Mouse (Mus musculus) intestine, embryonic 16.5 days (tissue): ENCODE results near the gene Dppa3. TPM values are rescaled to one million over a fixed set of nuclear protein-coding genes. Genes with fewer than 3 reads are reported as not detected.

Source experiments
- ATAC-seq: fragments of 200-750 bp; cut with Nextera tagmentation; 2 replicates; pipeline ENCODE4 v1.8.0; 2017; ENCODE audit warnings: moderate TSS enrichment, moderate library complexity
- H3K27ac ChIP-seq: fragments of 300-500 bp; sonication (generic); 2 replicates; pipeline ENCODE4 v1.5.1; 2014; ENCODE audit warnings: mild to moderate bottlenecking, low read length
- H3K27me3 ChIP-seq: fragments of 300-500 bp; sonication (generic); replicated peaks from 2 replicates; pipeline ENCODE4 v1.6.1; 2014; ENCODE audit warnings: low read length, control low read depth, mixed read lengths; ENCODE audit not compliant: control insufficient read depth, insufficient read depth
- H3K36me3 ChIP-seq: fragments of 300-500 bp; sonication (generic); 2 replicates; pipeline ENCODE4 v1.6.1; 2014; ENCODE audit warnings: low read length, control low read depth; ENCODE audit not compliant: control insufficient read depth, insufficient read depth
- H3K4me1 ChIP-seq: fragments of 300-500 bp; sonication (generic); 2 replicates; pipeline ENCODE4 v1.6.1; 2014; ENCODE audit warnings: low read length, control low read depth, mixed read lengths; ENCODE audit not compliant: control insufficient read depth, insufficient read depth
- H3K4me2 ChIP-seq: fragments of 300-500 bp; sonication (generic); 2 replicates; pipeline ENCODE4 v1.6.1; 2014; ENCODE audit warnings: low read depth, low read length, control low read depth
- H3K4me3 ChIP-seq: fragments of 300-500 bp; sonication (generic); 2 replicates; pipeline ENCODE4 v1.5.1; 2014; ENCODE audit warnings: mild to moderate bottlenecking, low read length
- H3K9ac ChIP-seq: fragments of 300-500 bp; sonication (generic); 2 replicates; pipeline ENCODE4 v1.6.1; 2014; ENCODE audit warnings: low read depth, low read length
- H3K9me3 ChIP-seq: fragments of 300-500 bp; sonication (generic); 2 replicates; pipeline ENCODE4 v1.6.1; 2016; ENCODE audit warnings: low read length, control low read depth; ENCODE audit not compliant: control insufficient read depth
- WGBS: fragments of 180-500 bp; shearing (Covaris S2); extraction: QIAGEN DNeasy Blood & Tissue Kit; methylation state at CpG from one replicate; pipeline ENCODE4 v1.1.7; 2014; 5-methylcytosine and 5-hydroxymethylcytosine counted together
- polyA plus RNA-seq: library from polyadenylated mRNA; unstranded; fragments of >200 nt; fragmentation: Nextera tagmentation; extraction: Ambion mirVana; gene quantifications from 2 replicates; pipeline ENCODE4 v1.2.1, GENCODE M21; 2015

Dppa3 gene
- polyA plus RNA-seq, 1 experiment from 2014 or later = not detected

- no peak for ATAC-seq
- H3K9me3 ChIP-seq = no peaks in the 10 kb centered on the region
- H3K4me3 ChIP-seq = no peak overlapping the region
- H3K4me2 ChIP-seq = no peak overlapping the region
- H3K27me3 ChIP-seq = no peaks in the 10 kb centered on the region
- no peak overlapping the region for H3K27ac ChIP-seq
- 83% methylated on average over 5 of the region's 5 CpGs for WGBS
- H3K9ac ChIP-seq = no peak overlapping the region
- no peaks in the 10 kb centered on the region for H3K36me3 ChIP-seq
- peaks cover under 1% of the 10 kb centered on the region; the same call in 1 of the 2 replicates for H3K4me1 ChIP-seq
These were observed 31.4 kb downstream of the Dppa3 start for GRCm38 (mm10) chr6:122657630-122658029.

GRCm38 (mm10) chr6:122659567-122659966, 33.4 kb downstream of the Dppa3 start:
- WGBS = 19% methylated on average over 7 of the region's 7 CpGs
- H3K36me3 ChIP-seq = no peaks in the 10 kb centered on the region

DNA sequence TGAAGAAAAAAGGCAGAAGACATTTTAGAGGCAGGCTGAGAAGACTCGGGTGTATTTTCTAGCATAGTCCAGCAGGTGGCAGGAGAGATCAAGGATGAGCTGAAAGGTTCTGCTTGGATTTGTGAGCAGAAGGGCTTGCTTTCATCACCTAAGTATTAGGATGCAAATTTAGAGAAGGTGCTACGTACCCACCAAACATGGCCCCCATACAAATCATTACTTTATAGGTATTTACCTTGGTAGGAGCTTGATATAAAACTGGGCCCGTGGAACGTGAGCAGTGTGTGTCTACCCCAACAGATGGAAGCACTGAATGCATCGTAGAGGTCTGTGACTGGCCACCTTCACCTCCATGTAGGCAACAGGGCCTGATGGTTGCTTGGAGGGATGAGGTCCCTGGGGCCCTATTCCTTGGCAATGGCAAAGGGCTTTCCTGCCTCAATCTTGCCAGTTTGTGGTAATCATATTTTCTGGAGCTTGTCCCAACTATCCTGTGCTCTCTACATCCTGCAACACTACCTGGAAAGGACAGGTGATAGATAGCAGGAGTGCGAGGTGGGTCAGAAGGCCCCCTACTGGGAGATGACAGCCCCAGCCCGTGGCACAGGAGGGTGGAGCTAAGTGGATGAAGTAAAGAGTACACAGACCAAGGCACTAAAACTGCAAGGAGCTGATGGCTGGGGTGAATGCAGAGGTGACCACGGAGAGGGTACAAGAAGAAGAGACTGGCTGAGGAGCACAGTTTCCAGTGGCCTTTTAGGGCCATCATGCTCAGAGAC, 34.6 kb downstream of the Dppa3 start:
- Histone ChIP-seq H3K4me1 (peaks cover 9% of the 10 kb centered on the region; the same call in 1 of the 2 replicates), H3K4me2 (no peak overlapping the region), H3K27ac (no peak overlapping the region), H3K9me3 (no peaks in the 10 kb centered on the region), H3K9ac (no peak overlapping the region), H3K36me3 (no peaks in the 10 kb centered on the region), H3K27me3 (no peaks in the 10 kb centered on the region), H3K4me3 (no peak overlapping the region)
- ATAC-seq = no peak
- 35% methylated on average over 8 of the region's 8 CpGs for WGBS

More at GRCm38 (mm10) chr6:122659567-122659966, 33.4 kb downstream of the Dppa3 start:
- Histone ChIP-seq H3K9ac (no peak overlapping the region), H3K4me2 (no peak overlapping the region), H3K4me1 (peaks cover 9% of the 10 kb centered on the region; the same call in 1 of the 2 replicates), H3K4me3 (no peak overlapping the region), H3K9me3 (no peaks in the 10 kb centered on the region), H3K27me3 (no peaks in the 10 kb centered on the region), H3K27ac (no peak overlapping the region)
- ATAC-seq = no peak

DNA sequence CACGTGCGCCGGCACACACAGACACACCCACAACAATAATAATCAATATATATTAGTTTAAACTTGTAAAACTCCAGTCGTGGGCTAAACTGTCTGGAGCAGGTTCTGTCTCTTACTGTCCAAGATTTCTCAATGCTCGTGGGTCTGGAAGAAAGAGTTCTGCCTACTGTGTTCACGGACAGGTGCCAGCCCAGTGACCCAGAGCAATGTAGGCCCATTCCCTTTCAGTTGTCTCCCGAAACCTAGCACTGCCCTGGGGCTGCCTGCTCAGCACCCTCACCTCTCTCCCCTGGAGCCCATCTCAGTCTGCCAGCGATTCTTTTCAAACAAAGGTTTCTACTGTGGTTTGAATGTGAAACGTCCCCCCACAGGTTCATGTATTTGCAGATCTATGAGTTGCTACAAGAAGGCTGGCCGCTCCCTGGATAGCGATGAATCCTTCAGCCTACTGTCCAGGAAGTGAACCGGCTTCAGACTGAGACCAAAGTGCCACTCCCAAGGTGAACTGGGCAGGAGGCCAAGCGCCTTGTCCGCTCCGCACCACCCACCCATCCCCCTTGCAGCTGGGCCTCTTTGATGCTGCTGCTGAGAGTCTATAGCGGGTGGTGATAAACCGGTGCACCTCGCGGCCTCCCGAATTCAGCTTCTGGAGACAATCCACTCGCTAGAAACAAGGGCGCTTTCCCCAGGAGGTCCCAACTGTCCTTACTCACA, 36.5 kb downstream of the Dppa3 start:
- H3K9ac ChIP-seq = no peak overlapping the region
- H3K36me3 ChIP-seq = no peaks in the 10 kb centered on the region
- no peak overlapping the region for H3K4me3 ChIP-seq
- ATAC-seq = peak; percentile 76
- no peak overlapping the region for H3K4me2 ChIP-seq
- H3K27ac ChIP-seq = no peak overlapping the region
- no peaks in the 10 kb centered on the region for H3K9me3 ChIP-seq
- 24% methylated on average over 22 of the region's 22 CpGs for WGBS
- H3K27me3 ChIP-seq = no peaks in the 10 kb centered on the region
- H3K4me1 ChIP-seq = peaks cover 11% of the 10 kb centered on the region; the same call in 1 of the 2 replicates

- H3K27me3 ChIP-seq = no peaks in the 10 kb centered on the region
- no peak overlapping the region for H3K27ac ChIP-seq
- H3K4me1 ChIP-seq = peaks cover 11% of the 10 kb centered on the region; the same call in 1 of the 2 replicates
- 0 out of 2 replicates have a peak, but pooled peaks have one; percentile 9 for ATAC-seq
- H3K36me3 ChIP-seq = no peaks in the 10 kb centered on the region
- WGBS = 36% methylated on average over 14 of the region's 14 CpGs
- H3K4me2 ChIP-seq = no peak overlapping the region
- H3K9ac ChIP-seq = no peak overlapping the region
- no peak overlapping the region for H3K4me3 ChIP-seq
- no peaks in the 10 kb centered on the region for H3K9me3 ChIP-seq
These were observed 37.5 kb downstream of the Dppa3 start for GRCm38 (mm10) chr6:122663596-122664206.

DNA sequence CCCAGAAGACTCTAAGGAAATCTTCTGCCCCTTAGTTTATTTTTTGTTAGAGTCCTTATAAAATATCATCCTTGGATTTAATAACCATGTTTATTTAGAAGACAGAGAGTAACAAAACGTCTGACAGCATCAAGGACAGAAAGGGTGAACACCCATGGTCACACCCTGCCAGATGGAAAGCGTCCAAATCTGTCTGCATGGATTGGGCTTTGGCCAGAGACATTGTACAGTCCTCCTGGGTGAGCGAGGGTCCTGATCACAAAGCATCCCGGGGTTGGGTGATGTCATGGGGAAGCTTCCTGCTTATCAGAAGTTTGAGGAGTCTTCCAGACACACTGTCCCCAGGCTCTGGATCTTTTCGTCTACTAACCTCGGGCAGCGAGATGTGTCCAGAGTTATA, 39.7 kb downstream of the Dppa3 start:
- no peaks in the 10 kb centered on the region for H3K36me3 ChIP-seq

DNA sequence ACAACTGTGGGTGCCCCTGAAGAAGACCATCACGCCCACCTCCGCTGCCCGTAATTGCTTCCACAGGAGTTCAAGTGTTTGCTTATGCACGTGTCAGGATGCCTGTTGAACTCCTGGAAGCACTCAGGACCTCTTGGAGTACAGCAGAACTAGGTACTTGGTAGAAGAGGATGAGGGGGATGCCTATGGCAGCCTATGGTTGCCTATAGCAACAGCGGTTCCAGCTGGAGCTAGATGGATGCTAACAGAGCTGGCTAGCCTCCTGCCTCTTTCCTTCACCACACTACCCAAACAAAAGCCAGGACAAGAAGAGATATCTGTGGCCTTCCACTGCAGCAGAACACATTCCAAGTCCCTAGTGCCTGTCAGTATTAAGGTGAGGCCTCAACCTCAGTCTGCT, 41.5 kb downstream of the Dppa3 start:
- Histone ChIP-seq H3K4me1 (peaks cover 9% of the 10 kb centered on the region; the same call in 1 of the 2 replicates), H3K4me3 (no peak overlapping the region), H3K27ac (no peak overlapping the region), H3K4me2 (no peak overlapping the region), H3K27me3 (no peaks in the 10 kb centered on the region), H3K9me3 (no peaks in the 10 kb centered on the region), H3K36me3 (no peaks in the 10 kb centered on the region), H3K9ac (no peak overlapping the region)
- WGBS = 71% methylated on average over 5 of the region's 5 CpGs
- ATAC-seq = no peak

More for the DNA sequence above, 39.7 kb downstream of the Dppa3 start:
- WGBS = 38% methylated on average over 7 of the region's 7 CpGs
- H3K27me3 ChIP-seq = no peaks in the 10 kb centered on the region
- H3K27ac ChIP-seq = no peak overlapping the region
- no peaks in the 10 kb centered on the region for H3K9me3 ChIP-seq
- no peak for ATAC-seq
- no peak overlapping the region for H3K4me2 ChIP-seq
- H3K4me3 ChIP-seq = no peak overlapping the region
- peaks cover 11% of the 10 kb centered on the region; the same call in 1 of the 2 replicates for H3K4me1 ChIP-seq
- no peak overlapping the region for H3K9ac ChIP-seq

- H3K4me2 ChIP-seq = no peak overlapping the region
- 0 out of 2 replicates have a peak, but pooled peaks cover 2% of the 10 kb centered on the region for H3K4me1 ChIP-seq
- no peak overlapping the region for H3K27ac ChIP-seq
- H3K27me3 ChIP-seq = no peaks in the 10 kb centered on the region
- no peak overlapping the region for H3K4me3 ChIP-seq
- H3K9ac ChIP-seq = no peak overlapping the region
- no peaks in the 10 kb centered on the region for H3K36me3 ChIP-seq
- H3K9me3 ChIP-seq = no peaks in the 10 kb centered on the region
- ATAC-seq = no peak
- 83% methylated on average over 5 of the region's 5 CpGs for WGBS
These were observed 42.6 kb downstream of the Dppa3 start for GRCm38 (mm10) chr6:122668823-122669222.
